Mouse (Mus musculus): ENCODE measurements at regions not wholly inside any gene's neighbourhood (a gene's known extent, or its start where the extent isn't known, plus 50 kb on each side); places are given as distances from the start of the nearest gene placed in this dataset.

DNA sequence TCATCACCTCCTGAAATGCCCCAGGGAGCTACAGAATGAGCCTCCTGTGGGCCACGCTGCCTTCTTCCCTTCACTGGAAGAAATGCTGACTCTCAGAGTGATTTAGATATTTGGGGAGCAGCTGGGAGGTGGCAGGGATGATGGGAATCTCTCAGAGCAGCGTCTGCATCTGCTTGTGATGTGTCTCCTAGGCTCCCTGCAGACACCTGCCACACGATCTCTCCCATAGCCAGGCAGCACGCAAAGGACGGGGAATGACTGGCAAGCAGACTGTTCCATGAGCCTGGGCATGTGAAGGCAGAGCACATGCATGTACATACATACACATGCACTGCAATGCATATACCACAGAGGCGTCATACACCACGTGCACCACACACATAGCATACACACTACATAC lies 133.4 kb upstream of the Gadl1 start:
- H3K9ac ChIP-seq, result no peak overlapping the region
- H3K4me2 ChIP-seq, result no peak overlapping the region
- H3K4me3 ChIP-seq, result no peak overlapping the region
- ATAC-seq, result no peak
- 75% methylated on average over 7 of the region's 7 CpGs for WGBS (ENCODE audit: insufficient replicate concordance)
- H3K27ac ChIP-seq, result no peak overlapping the region
- H3K9me3 ChIP-seq (replicated peaks), result no peaks in the 10 kb centered on the region
- H3K27me3 ChIP-seq (replicated peaks), result no peaks in the 10 kb centered on the region
- no peaks in the 10 kb centered on the region for H3K36me3 ChIP-seq
- H3K4me1 ChIP-seq, result no peaks in the 10 kb centered on the region

DNA sequence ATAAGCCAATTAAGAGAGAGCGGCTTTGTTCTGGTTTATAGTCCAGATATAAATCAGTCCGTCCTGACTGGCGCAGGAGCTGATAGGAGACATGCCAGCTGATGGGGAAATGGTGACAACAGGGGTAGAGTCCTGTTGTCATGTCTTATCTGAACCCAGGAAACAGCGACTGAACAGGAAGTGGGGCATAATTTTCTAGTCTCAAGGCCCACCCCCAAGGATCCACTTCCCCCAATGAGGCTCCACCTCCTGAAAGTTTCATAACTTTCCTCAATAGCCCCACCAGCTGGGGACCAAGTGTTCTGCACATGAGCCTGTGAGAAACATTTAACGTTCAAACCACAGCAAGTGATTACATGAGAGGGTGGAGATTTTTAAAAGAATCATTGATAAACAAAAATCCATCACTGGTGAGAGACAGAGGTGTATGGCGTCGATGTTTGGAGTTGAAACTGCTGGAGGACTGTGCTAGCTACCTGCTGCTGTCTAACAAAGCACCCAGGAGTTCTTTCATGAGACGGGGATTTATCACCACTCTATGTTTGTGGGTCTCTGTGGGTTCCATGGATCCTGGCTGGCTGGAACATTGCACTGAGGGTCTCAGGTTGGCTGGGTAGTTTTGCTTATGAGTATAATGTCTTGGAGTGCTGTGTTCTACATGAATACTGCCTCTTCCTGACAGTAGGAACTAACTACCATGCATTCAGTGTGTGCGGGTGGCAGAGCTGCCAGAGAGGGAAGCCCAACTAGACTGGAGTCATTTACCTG lies 132.0 kb upstream of the Gadl1 start:
- H3K36me3 ChIP-seq, result no peaks in the 10 kb centered on the region
- ATAC-seq, result no peak
- no peak overlapping the region for H3K9ac ChIP-seq
- no peak overlapping the region for H3K4me2 ChIP-seq
- H3K4me1 ChIP-seq, result no peaks in the 10 kb centered on the region
- no peaks in the 10 kb centered on the region for H3K9me3 ChIP-seq (replicated peaks)
- no peak overlapping the region for H3K27ac ChIP-seq
- no peaks in the 10 kb centered on the region for H3K27me3 ChIP-seq (replicated peaks)
- no peak overlapping the region for H3K4me3 ChIP-seq
- WGBS (ENCODE audit: insufficient replicate concordance), result 52% methylated on average over 9 of the region's 9 CpGs

DNA sequence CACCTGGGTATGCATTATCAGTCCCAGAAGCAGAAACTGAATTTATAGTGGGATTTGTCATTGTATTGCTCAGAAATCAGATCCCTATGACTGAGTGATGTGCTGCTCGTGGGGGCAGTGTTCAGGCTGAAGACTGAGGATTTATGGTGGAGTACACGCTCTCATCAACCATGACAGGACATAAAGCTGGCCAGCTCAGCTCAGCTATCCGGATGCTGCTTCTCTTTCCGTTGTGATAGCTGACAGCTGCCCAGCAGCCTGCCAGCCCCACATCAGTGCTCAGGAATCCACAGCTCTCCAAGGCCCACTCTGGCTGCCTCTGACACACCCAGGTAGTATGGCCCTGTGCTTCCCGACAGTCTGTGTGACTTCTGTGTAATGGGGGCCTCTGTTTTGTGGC lies 130.4 kb upstream of the Gadl1 start:
- Histone ChIP-seq H3K4me2 (no peak overlapping the region), H3K27ac (no peak overlapping the region), H3K4me1 (no peaks in the 10 kb centered on the region), H3K9me3 (replicated peaks) (0 out of 2 replicates have a peak, but pooled peaks cover 5% of the 10 kb centered on the region), H3K9ac (no peak overlapping the region), H3K36me3 (no peaks in the 10 kb centered on the region), H3K27me3 (replicated peaks) (no peaks in the 10 kb centered on the region), H3K4me3 (no peak overlapping the region)
- no peak for ATAC-seq
- WGBS (ENCODE audit: insufficient replicate concordance), result 61% methylated on average over 5 of the region's 5 CpGs

DNA sequence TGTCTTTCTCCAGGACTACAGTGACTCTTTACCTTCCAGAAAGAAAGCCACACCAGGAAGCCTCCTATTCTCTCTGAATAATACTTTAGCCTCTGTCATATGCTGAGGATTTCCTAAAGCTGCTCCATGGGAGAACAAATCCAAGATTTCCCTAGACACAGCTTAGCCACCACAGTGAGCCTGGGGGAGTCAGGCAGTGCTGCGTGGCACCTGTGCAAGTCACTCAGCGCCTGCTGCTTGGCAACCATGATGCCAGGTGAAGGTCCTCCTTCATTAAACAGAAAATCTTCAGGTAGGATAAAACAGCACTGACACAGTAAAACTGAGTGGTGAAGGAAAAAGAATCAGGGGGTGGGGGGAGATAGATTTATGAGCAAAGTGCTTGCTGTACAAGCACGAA lies 109.9 kb upstream of the Gadl1 start:
- Histone ChIP-seq H3K9ac (no peak overlapping the region), H3K27me3 (replicated peaks) (no peaks in the 10 kb centered on the region), H3K36me3 (no peaks in the 10 kb centered on the region), H3K4me3 (no peak overlapping the region), H3K27ac (no peak overlapping the region), H3K4me1 (no peaks in the 10 kb centered on the region), H3K9me3 (replicated peaks) (no peaks in the 10 kb centered on the region), H3K4me2 (no peak overlapping the region)
- 75% methylated on average over 3 of the region's 3 CpGs for WGBS (ENCODE audit: insufficient replicate concordance)
- ATAC-seq, result no peak

DNA sequence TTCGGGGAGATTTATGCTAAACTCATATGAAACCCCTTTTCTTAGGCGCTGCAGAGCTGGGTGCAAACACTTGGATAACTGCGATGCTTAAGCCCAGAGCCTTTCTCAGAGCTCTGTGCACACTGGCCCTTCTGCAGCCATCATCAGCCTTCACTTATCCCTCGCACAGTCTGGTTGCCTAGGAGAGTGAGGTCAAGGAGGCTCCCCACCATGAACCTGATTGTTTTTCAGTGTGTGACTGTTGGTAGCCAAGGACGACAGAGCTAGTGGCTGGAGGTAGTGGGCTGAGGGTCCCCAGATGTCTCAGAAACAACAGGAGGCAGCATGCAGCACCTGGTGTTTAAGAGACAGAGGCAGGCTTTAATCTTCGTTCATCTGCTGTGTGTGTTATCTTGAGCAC lies 108.6 kb upstream of the Gadl1 start:
- 51% methylated on average over 6 of the region's 6 CpGs for WGBS (ENCODE audit: insufficient replicate concordance)
- ATAC-seq, result no peak
- Histone ChIP-seq H3K27me3 (replicated peaks) (no peaks in the 10 kb centered on the region), H3K4me3 (no peak overlapping the region), H3K36me3 (no peaks in the 10 kb centered on the region), H3K4me1 (no peaks in the 10 kb centered on the region; the same call in 1 of the 2 replicates), H3K4me2 (no peak overlapping the region), H3K27ac (no peak overlapping the region), H3K9me3 (replicated peaks) (no peaks in the 10 kb centered on the region), H3K9ac (no peak overlapping the region)

DNA sequence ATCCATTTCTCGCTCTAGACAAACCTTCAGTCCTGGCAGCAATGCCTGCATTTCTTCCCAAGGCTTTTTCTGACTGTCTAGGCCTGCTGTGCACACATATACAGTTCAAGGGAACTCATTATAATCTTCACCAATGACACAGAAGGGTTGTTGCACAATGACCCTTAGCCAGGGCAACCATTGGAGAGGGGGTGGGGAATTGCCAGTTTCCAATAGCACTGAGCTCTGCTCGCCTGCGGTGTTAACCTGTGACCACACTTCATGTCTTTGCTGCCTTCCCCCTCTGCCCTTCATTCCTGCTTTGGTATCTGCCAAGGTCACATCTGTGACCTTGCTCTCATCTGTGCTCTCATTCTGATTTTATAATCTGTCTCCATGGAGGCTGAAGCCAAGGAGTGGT lies 106.2 kb upstream of the Gadl1 start:
- no peak overlapping the region for H3K4me2 ChIP-seq
- no peak overlapping the region for H3K4me3 ChIP-seq
- no peaks in the 10 kb centered on the region; the same call in 1 of the 2 replicates for H3K4me1 ChIP-seq
- H3K36me3 ChIP-seq, result no peaks in the 10 kb centered on the region
- WGBS (ENCODE audit: insufficient replicate concordance), result 78% methylated on average over 3 of the region's 3 CpGs
- no peak overlapping the region for H3K27ac ChIP-seq
- H3K27me3 ChIP-seq (replicated peaks), result no peaks in the 10 kb centered on the region
- H3K9ac ChIP-seq, result no peak overlapping the region
- no peak for ATAC-seq
- no peaks in the 10 kb centered on the region for H3K9me3 ChIP-seq (replicated peaks)

DNA sequence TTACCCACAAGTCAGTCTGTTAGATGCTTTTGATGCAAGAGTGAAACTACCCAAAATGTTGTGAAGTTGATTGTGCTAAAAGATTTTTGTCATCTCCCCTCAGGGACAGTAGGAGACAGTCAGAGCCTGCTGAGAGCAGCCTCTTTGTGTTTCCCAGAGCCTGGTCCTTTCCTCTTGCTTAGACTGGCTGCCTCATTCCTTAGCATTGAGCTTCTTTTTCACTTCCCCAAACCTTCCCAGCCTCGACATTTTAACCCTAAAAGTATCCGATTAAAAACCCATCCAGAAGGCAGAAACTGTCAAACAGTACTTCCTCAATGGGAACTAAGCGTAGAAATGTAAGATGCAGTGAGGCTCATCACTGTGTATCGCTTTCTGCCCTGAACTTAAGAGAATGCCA lies 104.0 kb upstream of the Gadl1 start:
- Histone ChIP-seq H3K9ac (no peak overlapping the region), H3K27me3 (replicated peaks) (no peaks in the 10 kb centered on the region), H3K9me3 (replicated peaks) (no peaks in the 10 kb centered on the region), H3K4me2 (no peak overlapping the region), H3K4me1 (no peaks in the 10 kb centered on the region; the same call in 1 of the 2 replicates), H3K27ac (no peak overlapping the region), H3K36me3 (no peaks in the 10 kb centered on the region), H3K4me3 (no peak overlapping the region)
- 34% methylated on average over 4 of the region's 4 CpGs for WGBS (ENCODE audit: insufficient replicate concordance)
- no peak for ATAC-seq

DNA sequence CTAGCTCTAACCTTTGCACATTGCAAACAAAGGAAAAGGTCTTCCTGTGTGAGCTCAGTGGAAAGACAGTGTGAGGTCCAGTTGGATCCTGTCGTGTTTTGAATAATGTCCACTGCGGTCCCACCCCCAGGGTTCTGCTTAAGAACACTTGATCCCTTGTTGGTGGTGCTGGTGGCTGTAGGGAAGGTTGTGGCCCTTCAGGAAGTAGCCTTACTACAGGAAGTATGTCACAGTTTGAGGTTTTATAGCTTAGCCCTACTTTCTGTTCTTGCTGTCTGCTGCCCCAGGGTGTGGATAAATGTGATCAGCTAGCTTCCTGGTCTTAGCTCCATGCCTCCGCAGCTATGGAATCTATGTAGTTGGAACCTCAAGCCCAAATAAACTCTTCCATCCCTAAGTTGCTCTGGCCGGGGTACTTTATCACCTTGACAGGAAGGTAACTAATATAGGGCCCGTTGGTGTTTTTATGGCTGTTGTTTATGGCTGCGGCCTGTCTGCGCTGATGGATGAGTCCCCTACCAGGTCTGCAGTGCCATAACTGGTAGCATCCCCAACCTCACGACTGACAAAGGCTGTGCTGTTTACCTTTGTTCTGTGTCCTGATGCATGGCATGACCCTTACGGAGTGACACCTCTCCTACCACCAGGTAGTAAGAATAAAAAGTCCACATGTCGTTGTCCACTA lies 103.1 kb upstream of the Gadl1 start:
- H3K36me3 ChIP-seq, result no peaks in the 10 kb centered on the region
- no peak for ATAC-seq
- WGBS (ENCODE audit: insufficient replicate concordance), result 62% methylated on average over 10 of the region's 10 CpGs

DNA sequence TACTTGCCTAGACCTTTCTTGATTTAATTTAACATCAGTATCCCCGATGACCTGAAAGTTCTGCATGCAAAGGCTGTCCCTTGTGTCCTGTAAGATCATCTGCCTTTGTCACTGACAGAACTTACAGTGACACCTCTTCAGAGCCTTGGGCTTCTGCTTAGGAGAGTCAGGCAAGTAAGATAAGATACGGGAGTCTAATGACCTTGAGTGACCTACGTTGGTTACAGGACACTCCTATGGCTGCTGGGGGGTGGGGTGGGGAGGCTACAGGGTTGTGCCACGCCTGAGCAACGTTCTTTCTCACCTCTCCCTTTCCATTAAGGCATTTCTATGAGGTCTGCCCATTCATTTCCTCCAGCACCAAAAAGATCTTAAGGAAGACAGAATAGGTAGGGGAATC lies 69.1 kb upstream of the Gadl1 start:
- Histone ChIP-seq H3K4me2 (no peak overlapping the region), H3K9ac (no peak overlapping the region), H3K27ac (no peak overlapping the region), H3K9me3 (replicated peaks) (no peaks in the 10 kb centered on the region), H3K36me3 (no peaks in the 10 kb centered on the region), H3K4me3 (no peak overlapping the region), H3K27me3 (replicated peaks) (no peaks in the 10 kb centered on the region), H3K4me1 (no peaks in the 10 kb centered on the region)
- 37% methylated on average over 5 of the region's 5 CpGs for WGBS (ENCODE audit: insufficient replicate concordance)
- no peak for ATAC-seq

More for the DNA sequence above, 103.1 kb upstream of the Gadl1 start:
- H3K27me3 ChIP-seq (replicated peaks), result no peaks in the 10 kb centered on the region
- H3K9me3 ChIP-seq (replicated peaks), result no peaks in the 10 kb centered on the region
- H3K9ac ChIP-seq, result no peak overlapping the region
- H3K4me3 ChIP-seq, result no peak overlapping the region
- H3K27ac ChIP-seq, result no peak overlapping the region
- H3K4me1 ChIP-seq, result no peaks in the 10 kb centered on the region; the same call in 1 of the 2 replicates
- H3K4me2 ChIP-seq, result no peak overlapping the region

DNA sequence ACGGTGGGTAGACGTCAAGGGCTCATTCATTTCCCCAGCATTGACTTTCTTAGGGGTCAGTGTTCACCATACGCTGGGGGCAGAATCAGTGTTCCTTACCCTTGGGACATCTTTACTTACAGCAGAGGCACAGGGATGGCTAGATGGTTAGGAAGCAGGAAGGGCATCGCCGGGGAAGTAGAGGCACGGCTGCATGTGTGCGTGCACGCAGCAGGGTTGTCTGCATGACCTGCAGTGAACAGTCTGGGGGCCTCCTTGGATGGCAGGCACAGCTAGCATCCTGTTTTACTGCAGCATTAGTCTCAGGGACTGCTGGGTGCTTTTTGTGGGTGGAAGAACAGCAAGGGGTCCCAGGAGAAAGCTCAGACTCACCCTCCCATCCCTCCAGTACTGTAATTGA lies 68.5 kb upstream of the Gadl1 start:
- H3K27me3 ChIP-seq (replicated peaks), result no peaks in the 10 kb centered on the region
- no peaks in the 10 kb centered on the region for H3K4me1 ChIP-seq
- H3K27ac ChIP-seq, result no peak overlapping the region
- no peak for ATAC-seq
- no peaks in the 10 kb centered on the region for H3K36me3 ChIP-seq
- WGBS (ENCODE audit: insufficient replicate concordance), result 79% methylated on average over 8 of the region's 8 CpGs
- H3K4me2 ChIP-seq, result no peak overlapping the region
- H3K9me3 ChIP-seq (replicated peaks), result no peaks in the 10 kb centered on the region
- no peak overlapping the region for H3K9ac ChIP-seq
- no peak overlapping the region for H3K4me3 ChIP-seq

DNA sequence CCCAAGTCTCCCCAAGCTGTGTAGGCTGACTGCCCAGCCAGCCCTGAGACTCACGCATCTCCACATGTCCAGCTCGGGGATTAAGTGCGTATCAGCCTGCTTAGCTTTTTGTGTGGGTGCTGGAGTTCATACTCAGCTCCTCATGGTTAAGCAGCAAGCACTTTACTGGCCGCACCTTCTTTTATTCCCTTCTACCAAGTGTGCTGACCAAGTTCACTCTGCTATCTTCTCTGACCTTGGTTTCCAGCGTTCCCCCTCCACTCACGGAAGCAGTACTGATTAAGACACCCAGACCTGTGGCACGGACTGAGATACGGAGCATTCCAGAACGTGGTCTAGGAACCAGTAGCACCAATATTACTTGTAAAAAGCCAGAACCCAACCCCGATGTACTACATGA lies 67.6 kb upstream of the Gadl1 start:
- no peaks in the 10 kb centered on the region for H3K4me1 ChIP-seq
- no peak overlapping the region for H3K27ac ChIP-seq
- H3K9me3 ChIP-seq (replicated peaks), result no peaks in the 10 kb centered on the region
- no peaks in the 10 kb centered on the region for H3K36me3 ChIP-seq
- no peak overlapping the region for H3K4me3 ChIP-seq
- WGBS (ENCODE audit: insufficient replicate concordance), result 61% methylated on average over 10 of the region's 10 CpGs
- H3K27me3 ChIP-seq (replicated peaks), result no peaks in the 10 kb centered on the region
- H3K9ac ChIP-seq, result no peak overlapping the region
- H3K4me2 ChIP-seq, result no peak overlapping the region
- ATAC-seq, result no peak

DNA sequence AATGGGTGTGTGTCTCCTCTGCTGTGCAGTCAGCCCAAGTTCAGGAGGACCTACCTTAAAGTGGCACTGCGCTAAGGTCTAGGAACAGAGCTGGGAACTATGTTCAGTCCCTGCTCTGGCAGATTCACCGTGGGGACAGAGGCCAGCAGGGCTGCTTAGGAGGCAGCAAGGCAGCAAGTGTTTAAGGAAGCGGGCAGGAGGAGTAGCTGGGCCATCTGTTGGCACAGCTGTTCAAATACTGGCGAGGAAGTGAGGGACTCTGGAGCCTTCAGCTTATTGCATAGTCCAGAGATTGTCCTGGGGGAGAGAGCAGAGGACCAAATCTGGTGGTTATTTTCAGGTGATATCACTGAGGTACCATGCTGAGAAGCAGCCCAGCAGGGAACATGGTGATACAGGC lies 64.9 kb upstream of the Gadl1 start:
- no peak overlapping the region for H3K27ac ChIP-seq
- H3K9me3 ChIP-seq (replicated peaks), result no peaks in the 10 kb centered on the region
- no peak overlapping the region for H3K4me3 ChIP-seq
- no peak for ATAC-seq
- H3K4me1 ChIP-seq, result no peaks in the 10 kb centered on the region
- H3K27me3 ChIP-seq (replicated peaks), result no peaks in the 10 kb centered on the region
- H3K36me3 ChIP-seq, result no peaks in the 10 kb centered on the region
- 57% methylated on average over 4 of the region's 4 CpGs for WGBS (ENCODE audit: insufficient replicate concordance)
- no peak overlapping the region for H3K4me2 ChIP-seq
- H3K9ac ChIP-seq, result no peak overlapping the region

All from liver, embryonic 12.5 days (tissue).